Mouse (Mus musculus) B cell, adult (primary cell): Measurements from ENCODE around the gene Lipc. TPM values are rescaled to one million over a fixed set of nuclear protein-coding genes. Genes with fewer than 3 reads are reported as not detected.

ENCODE experiments used
- total RNA-seq: library from RNA; stranded (reverse); gene quantifications from 4 replicates; pipeline ENCODE4 v1.2.4, GENCODE M21; 2023; ENCODE audit not compliant: inconsistent age

Gene Lipc
- total RNA-seq = 8.5 to 9.9 TPM (median 9.5 TPM) in 4 replicates

GRCm38 (mm10) chr9:70952126-70952525, at the start of gene Lipc:
Lipc (minus strand) TSS chr9:70952226.

Other genes with a start within 250 kb of the Lipc start
- gene Aqp9, start 216.5 kb upstream of the Lipc start, total RNA-seq = 0.24 to 0.30 TPM in 2 of 4 replicates, not detected in the others